8 mouse cellular contexts compared by ENCODE assay signal in genomic region chr1:156718950-156719805, GRCm38 (mm10). TPM values are rescaled to one million over a fixed set of nuclear protein-coding genes. Genes with fewer than 3 reads are reported as not detected.
DNase-seq lines count a peak whose midpoint lies in the region; ATAC-seq and TF ChIP-seq lines count a peak whose summit lies in the region.

TSS of gene Fam20b (minus strand) at chr1:156719086.

- WGBS in forebrain, postnatal 0 days = 3% methylated on average over 39 of the region's 47 CpGs
- under 1% methylated on average over 42 of the region's 47 CpGs for WGBS in lung, embryonic 15.5 days

- H3K27ac ChIP-seq in forebrain, postnatal 0 days (ENCODE audit: low read depth, low read length) = peak within 1 kb of the TSS; percentile 78
- peak within 1 kb of the TSS; percentile 90 for H3K27ac ChIP-seq in lung, embryonic 15.5 days

- peak within 1 kb of the TSS; percentile 95 for H3K4me3 ChIP-seq in G1E (ENCODE audit: low read depth, low read length)
- peak within 1 kb of the TSS; percentile 82 for H3K4me3 ChIP-seq in forebrain, postnatal 0 days (ENCODE audit: low read depth, low read length)
- peak within 1 kb of the TSS; percentile 96 for H3K4me3 ChIP-seq in lung, embryonic 15.5 days

- H3K9me3 ChIP-seq in G1E (replicated peaks) = no peaks in the 10 kb centered on the region
- no peaks in the 10 kb centered on the region for H3K9me3 ChIP-seq in forebrain, postnatal 0 days (ENCODE audit: low read length)
- no peaks in the 10 kb centered on the region for H3K9me3 ChIP-seq in lung, embryonic 15.5 days

- peaks cover 20% of the 10 kb centered on the region for H3K36me3 ChIP-seq in G1E (replicated peaks)
- H3K36me3 ChIP-seq in forebrain, postnatal 0 days (ENCODE audit: insufficient read depth) = no peaks in the 10 kb centered on the region
- H3K36me3 ChIP-seq in lung, embryonic 15.5 days = no peaks in the 10 kb centered on the region

- H3K4me1 ChIP-seq in G1E (ENCODE audit: insufficient read depth, low read depth, low read length) = peaks cover 58% of the 10 kb centered on the region
- 0 out of 2 replicates have a peak, but pooled peaks cover 10% of the 10 kb centered on the region for H3K4me1 ChIP-seq in forebrain, postnatal 0 days (ENCODE audit: insufficient read depth)
- peaks cover 5% of the 10 kb centered on the region for H3K4me1 ChIP-seq in lung, embryonic 15.5 days

- peak within 1 kb of the TSS; percentile 77 for H3K9ac ChIP-seq in forebrain, postnatal 0 days
- peak within 1 kb of the TSS; percentile 88 for H3K9ac ChIP-seq in lung, embryonic 15.5 days

- DNase-seq in G1E (ENCODE audit: low spot score) = peak; percentile 92
- DNase-seq in cerebellum, adult 18-20 months = peak; percentile 97 to 98
- DNase-seq in forebrain, postnatal 0 days = peak; percentile 96
- peak; percentile 98 for DNase-seq in heart, postnatal 4 days
- peak; percentile 94 to 96 for DNase-seq in layer of hippocampus, adult 8-10 months (ENCODE audit: low spot score in 2 of 2)
- DNase-seq in ovary, adult 18-20 months (ENCODE audit: low spot score) = peak; percentile 95
- DNase-seq in thymus, postnatal 0 days (ENCODE audit: low spot score) = peak; percentile 93

- ATAC-seq in G1E (ENCODE audit: extremely low read depth, insufficient number of reproducible peaks, low FRiP score, poor library complexity, severe bottlenecking) = peak; percentile 77
- ATAC-seq in forebrain, postnatal 0 days = peak; percentile 99
- ATAC-seq in lung, embryonic 15.5 days (ENCODE audit: borderline replicate concordance, extremely low read depth, low FRiP score, low TSS enrichment) = peak; percentile 98

- peaks cover 6% of the 10 kb centered on the region for H3K27me3 ChIP-seq in G1E (ENCODE audit: insufficient read depth, low read length)
- no peaks in the 10 kb centered on the region; the same call in 1 of the 2 replicates for H3K27me3 ChIP-seq in forebrain, postnatal 0 days (ENCODE audit: insufficient read depth, low read length)
- no peaks in the 10 kb centered on the region; the same call in 1 of the 2 replicates for H3K27me3 ChIP-seq in lung, embryonic 15.5 days

- H3K4me2 ChIP-seq in forebrain, postnatal 0 days (ENCODE audit: low read depth) = peak within 1 kb of the TSS; percentile 62
- H3K4me2 ChIP-seq in lung, embryonic 15.5 days = peak within 1 kb of the TSS; percentile 73

- TF ChIP-seq CTCF in G1E (IDR thresholded peaks at IDR 0.05; ENCODE audit: low read depth, low read length) = no peak
- TF ChIP-seq CTCF in forebrain, postnatal 0 days (IDR thresholded peaks at IDR 0.05; ENCODE audit: low read depth) = no peak

RNA-seq across cellular contexts. Expression of gene Fam20b, which starts in this region (rescaled TPM):
- total RNA-seq in G1E (2014; fragmentation: Nextera tagmentation) = 36.1 and 43.3 TPM in 2 replicates
- total RNA-seq in G1E (2017) = 90.0 and 93.5 TPM in 2 replicates
- 9.7 and 11.8 TPM in 2 replicates for polyA plus RNA-seq in G1E (2012)
- 60.6 and 68.1 TPM in 2 replicates for total RNA-seq in forebrain, postnatal 0 days (2014; rRNA removed)
- 21.0 and 30.4 TPM in 2 replicates for polyA plus RNA-seq in forebrain, postnatal 0 days (2015; fragmentation: Nextera tagmentation; extraction: Ambion mirVana)
- total RNA-seq in heart, postnatal 4 days (2021) = 10 to 100 TPM; 52.3 to 54.3 TPM
- total RNA-seq in layer of hippocampus, adult 8-10 months (2022) = 10 to 100 TPM; 70.3 to 84.4 (median 79.3) TPM
- polyA plus RNA-seq in lung, embryonic 15.5 days (2015; fragmentation: Nextera tagmentation; extraction: Ambion mirVana) = 24.5 and 24.7 TPM in 2 replicates
- polyA plus RNA-seq in thymus, postnatal 0 days (2015; fragmentation: Nextera tagmentation; extraction: Ambion mirVana) = 11.8 and 12.3 TPM in 2 replicates

Comparison
In these comparisons a context has a peak if more than half of its experiments do, and no peak if none do; other contexts are left out.
1. Peak in every context shown above with its lines: DNase-seq, ATAC-seq, H3K4me3 ChIP-seq and H3K27ac ChIP-seq.